Mouse (Mus musculus): Measurements from ENCODE around the gene Coq10a. TPM values are rescaled to one million over a fixed set of nuclear protein-coding genes. Genes with fewer than 3 reads are reported as not detected.

Gene Coq10a
- 34.6 and 40.8 TPM in 2 replicates for polyA plus RNA-seq (2015; fragmentation: Nextera tagmentation; extraction: Ambion mirVana)

GRCm38 (mm10) chr10:128368402-128369217 lies at the start of gene Coq10a:
Coq10a (minus strand) TSS chr10:128368997.
- peaks cover 26% of the 10 kb centered on the region for H3K4me1 ChIP-seq
- WGBS: under 1% methylated on average over 85 of the region's 87 CpGs
- no peaks in the 10 kb centered on the region for H3K27me3 ChIP-seq (replicated peaks)
- H3K4me2 ChIP-seq: peak within 1 kb of the TSS; percentile 93
- H3K36me3 ChIP-seq: peaks cover 16% of the 10 kb centered on the region
- H3K9ac ChIP-seq (replicated peaks): peak within 1 kb of the TSS; percentile 75
- peak within 1 kb of the TSS; percentile 98 for H3K27ac ChIP-seq (replicated peaks)
- peak within 1 kb of the TSS; percentile 75 for H3K4me3 ChIP-seq (replicated peaks)
- ATAC-seq (ENCODE audit: low FRiP score): peak; percentile 93
- H3K9me3 ChIP-seq (replicated peaks): no peaks in the 10 kb centered on the region

- Histone ChIP-seq H3K9me3 (replicated peaks) (no peaks in the 10 kb centered on the region), H3K36me3 (peaks cover 53% of the 10 kb centered on the region), H3K4me2 (no peak overlapping the region), H3K9ac (replicated peaks) (no peak overlapping the region), H3K27ac (replicated peaks) (no peak overlapping the region), H3K4me3 (replicated peaks) (no peak overlapping the region), H3K27me3 (replicated peaks) (no peaks in the 10 kb centered on the region), H3K4me1 (peaks cover 42% of the 10 kb centered on the region)
- no peak for ATAC-seq (ENCODE audit: low FRiP score)
- 89% methylated on average over 5 of the region's 5 CpGs for WGBS
Observed at GRCm38 (mm10) chr10:128414848-128415247, 46.1 kb upstream of the Coq10a start.

GRCm38 (mm10) chr10:128413076-128413475 lies 44.3 kb upstream of the Coq10a start:
- no peak for ATAC-seq (ENCODE audit: low FRiP score)
- Histone ChIP-seq H3K4me2 (peak overlapping the region; percentile 97), H3K27ac (replicated peaks) (peak overlapping the region; percentile 98; the same call in 1 of the 2 replicates), H3K27me3 (replicated peaks) (no peaks in the 10 kb centered on the region), H3K9ac (replicated peaks) (peak overlapping the region; percentile 95; the same call in 1 of the 2 replicates), H3K4me3 (replicated peaks) (peak overlapping the region; percentile 97), H3K9me3 (replicated peaks) (no peaks in the 10 kb centered on the region), H3K4me1 (peaks cover 50% of the 10 kb centered on the region), H3K36me3 (peaks cover 36% of the 10 kb centered on the region)
- WGBS: 66% methylated on average over 1 of the region's 1 CpGs

GRCm38 (mm10) chr10:128412558-128412957 lies 43.8 kb upstream of the Coq10a start:
- no peaks in the 10 kb centered on the region for H3K9me3 ChIP-seq (replicated peaks)
- peaks cover 33% of the 10 kb centered on the region for H3K36me3 ChIP-seq
- H3K27me3 ChIP-seq (replicated peaks): no peaks in the 10 kb centered on the region
- no peak for ATAC-seq (ENCODE audit: low FRiP score)
- H3K9ac ChIP-seq (replicated peaks): peak overlapping the region; percentile 95
- H3K4me1 ChIP-seq: peaks cover 53% of the 10 kb centered on the region
- WGBS: 51% methylated on average over 1 of the region's 1 CpGs
- peak overlapping the region; percentile 97 for H3K4me3 ChIP-seq (replicated peaks)
- H3K27ac ChIP-seq (replicated peaks): peak overlapping the region; percentile 98
- peak overlapping the region; percentile 97 for H3K4me2 ChIP-seq

- WGBS: 1% methylated on average over 14 of the region's 14 CpGs
- no peak for ATAC-seq (ENCODE audit: low FRiP score)
- peaks cover 53% of the 10 kb centered on the region for H3K4me1 ChIP-seq
Observed at GRCm38 (mm10) chr10:128412055-128412381, 43.2 kb upstream of the Coq10a start.

GRCm38 (mm10) chr10:128411211-128412054 lies 42.6 kb upstream of the Coq10a start, which contains the start of the genes Nabp2 and Rnf41:
Nabp2 (minus strand) TSS chr10:128411492.
Rnf41 (plus strand) TSS chr10:128411657.
- Histone ChIP-seq H3K4me1 (peaks cover 53% of the 10 kb centered on the region), H3K27me3 (replicated peaks) (no peaks in the 10 kb centered on the region), H3K4me2 (peak within 1 kb of the TSS; percentile 97), H3K27ac (replicated peaks) (peak within 1 kb of the TSS; percentile 98), H3K9me3 (replicated peaks) (no peaks in the 10 kb centered on the region), H3K36me3 (peaks cover 25% of the 10 kb centered on the region), H3K4me3 (replicated peaks) (peak within 1 kb of the TSS; percentile 97), H3K9ac (replicated peaks) (peak within 1 kb of the TSS; percentile 95)
- under 1% methylated on average over 50 of the region's 50 CpGs for WGBS
- ATAC-seq (ENCODE audit: low FRiP score): peak; percentile 89

More at GRCm38 (mm10) chr10:128412055-128412381, 43.2 kb upstream of the Coq10a start:
- H3K36me3 ChIP-seq: peaks cover 28% of the 10 kb centered on the region
- no peaks in the 10 kb centered on the region for H3K9me3 ChIP-seq (replicated peaks)
- peak overlapping the region; percentile 98 for H3K27ac ChIP-seq (replicated peaks)
- H3K4me2 ChIP-seq: peak overlapping the region; percentile 97
- H3K9ac ChIP-seq (replicated peaks): peak overlapping the region; percentile 95
- no peaks in the 10 kb centered on the region for H3K27me3 ChIP-seq (replicated peaks)
- H3K4me3 ChIP-seq (replicated peaks): peak overlapping the region; percentile 97

- Histone ChIP-seq H3K9ac (replicated peaks) (peak overlapping the region; percentile 95), H3K9me3 (replicated peaks) (no peaks in the 10 kb centered on the region), H3K4me3 (replicated peaks) (peak overlapping the region; percentile 97), H3K27me3 (replicated peaks) (no peaks in the 10 kb centered on the region), H3K4me1 (peaks cover 53% of the 10 kb centered on the region), H3K36me3 (peaks cover 23% of the 10 kb centered on the region), H3K27ac (replicated peaks) (peak overlapping the region; percentile 98), H3K4me2 (peak overlapping the region; percentile 97)
- 14% methylated on average over 4 of the region's 4 CpGs for WGBS
- no peak for ATAC-seq (ENCODE audit: low FRiP score)
Observed at GRCm38 (mm10) chr10:128410560-128410845, 41.7 kb upstream of the Coq10a start.

GRCm38 (mm10) chr10:128409692-128410559 lies 41.1 kb upstream of the Coq10a start:
- H3K4me3 ChIP-seq (replicated peaks): peak overlapping the region; percentile 97
- H3K27me3 ChIP-seq (replicated peaks): no peaks in the 10 kb centered on the region
- peaks cover 51% of the 10 kb centered on the region for H3K4me1 ChIP-seq
- H3K36me3 ChIP-seq: peaks cover 17% of the 10 kb centered on the region
- ATAC-seq (ENCODE audit: low FRiP score): peak; percentile 88
- H3K4me2 ChIP-seq: peak overlapping the region; percentile 97
- H3K9ac ChIP-seq (replicated peaks): peak overlapping the region; percentile 95
- no peaks in the 10 kb centered on the region for H3K9me3 ChIP-seq (replicated peaks)
- 6% methylated on average over 36 of the region's 36 CpGs for WGBS
- peak overlapping the region; percentile 98 for H3K27ac ChIP-seq (replicated peaks)

GRCm38 (mm10) chr10:128408591-128409535 lies 40.1 kb upstream of the Coq10a start:
- peak; percentile 49 for ATAC-seq (ENCODE audit: low FRiP score)
- H3K4me2 ChIP-seq: peak overlapping the region; percentile 97
- peaks cover 43% of the 10 kb centered on the region for H3K4me1 ChIP-seq
- no peaks in the 10 kb centered on the region for H3K9me3 ChIP-seq (replicated peaks)
- peak overlapping the region; percentile 98 for H3K27ac ChIP-seq (replicated peaks)
- peak overlapping the region; percentile 70 for H3K9ac ChIP-seq (replicated peaks)
- peaks cover 13% of the 10 kb centered on the region for H3K36me3 ChIP-seq
- H3K27me3 ChIP-seq (replicated peaks): no peaks in the 10 kb centered on the region
- 20% methylated on average over 35 of the region's 35 CpGs for WGBS
- peak overlapping the region; percentile 97 for H3K4me3 ChIP-seq (replicated peaks)

GRCm38 (mm10) chr10:128403931-128404330 lies 35.1 kb upstream of the Coq10a start:
- no peak overlapping the region for H3K4me2 ChIP-seq
- WGBS: 92% methylated on average over 7 of the region's 7 CpGs
- H3K9me3 ChIP-seq (replicated peaks): no peaks in the 10 kb centered on the region
- H3K27ac ChIP-seq (replicated peaks): no peak overlapping the region
- H3K9ac ChIP-seq (replicated peaks): no peak overlapping the region
- H3K27me3 ChIP-seq (replicated peaks): no peaks in the 10 kb centered on the region
- ATAC-seq (ENCODE audit: low FRiP score): no peak
- H3K36me3 ChIP-seq: peaks cover 16% of the 10 kb centered on the region
- no peak overlapping the region for H3K4me3 ChIP-seq (replicated peaks)
- peaks cover 11% of the 10 kb centered on the region for H3K4me1 ChIP-seq

Measured in neural tube, embryonic 15.5 days (tissue).